Mouse (Mus musculus) ES-Bruce4 (cell line): ENCODE data around the gene Tsen54. TPM values are rescaled to one million over a fixed set of nuclear protein-coding genes. Genes with fewer than 3 reads are reported as not detected.

Experiments used
- H3K27ac ChIP-seq: 2 replicates; pipeline ENCODE4 v1.5.1; 2012; ENCODE audit warnings: low read length, inconsistent platforms; ENCODE audit not compliant: insufficient read depth
- H3K27me3 ChIP-seq: 2 replicates; pipeline ENCODE4 v1.6.1; 2012; ENCODE audit warnings: mild to moderate bottlenecking, low read length, inconsistent platforms; ENCODE audit not compliant: control insufficient read depth, poor library complexity, insufficient read depth, severe bottlenecking
- H3K36me3 ChIP-seq: 2 replicates; pipeline ENCODE4 v1.6.1; 2012; ENCODE audit warnings: inconsistent platforms, mild to moderate bottlenecking, low read length, moderate library complexity; ENCODE audit not compliant: control insufficient read depth, poor library complexity, insufficient read depth, severe bottlenecking
- H3K4me1 ChIP-seq: one replicate; pipeline ENCODE4 v1.8.1; 2011; ENCODE audit warnings: low read length; ENCODE audit not compliant: control insufficient read depth, insufficient read depth
- H3K4me3 ChIP-seq: 2 replicates; pipeline ENCODE4 v1.5.1; 2011; ENCODE audit warnings: low read depth, mild to moderate bottlenecking, low read length
- H3K9ac ChIP-seq: 2 replicates; pipeline ENCODE4 v1.6.1; 2012; ENCODE audit warnings: low read depth, mild to moderate bottlenecking, inconsistent platforms; ENCODE audit not compliant: poor library complexity, severe bottlenecking
- H3K9me3 ChIP-seq: replicated peaks from 2 replicates; pipeline ENCODE4 v1.6.1; 2012; ENCODE audit warnings: mild to moderate bottlenecking, low read length, inconsistent platforms; ENCODE audit not compliant: control insufficient read depth, poor library complexity, insufficient read depth, severe bottlenecking
- CTCF ChIP-seq: IDR thresholded peaks from one replicate; pipeline ENCODE4 v1.8.1; 2011; ENCODE audit warnings: low read depth, low read length
- EP300 ChIP-seq: IDR thresholded peaks from 2 replicates; pipeline ENCODE4 v1.6.1; 2011; ENCODE audit warnings: low read depth, low read length; ENCODE audit not compliant: insufficient read depth
- POLR2A ChIP-seq: IDR thresholded peaks from one replicate; pipeline ENCODE4 v1.8.1; 2011; ENCODE audit warnings: low read length; ENCODE audit not compliant: insufficient read depth
- polyA plus RNA-seq: library from polyadenylated mRNA; stranded (reverse); fragments of >200 nt; gene quantifications from 2 replicates; pipeline ENCODE4 v1.2.4, GENCODE M21; 2011; ENCODE audit warnings: low read depth; ENCODE audit not compliant: missing spikeins, insufficient read depth, insufficient read length

Tsen54 gene
- polyA plus RNA-seq, 1 experiment: 26.9 TPM

- H3K27ac ChIP-seq: peak overlapping the region; percentile 95
- TF ChIP-seq POLR2A (no peak), EP300 (peak; percentile 99)
- H3K9ac ChIP-seq: peak overlapping the region; percentile 33
- H3K4me1 ChIP-seq: peaks cover 21% of the 10 kb centered on the region
- H3K9me3 ChIP-seq: no peaks in the 10 kb centered on the region
- no peaks in the 10 kb centered on the region for H3K36me3 ChIP-seq
- peak overlapping the region; percentile 41 for H3K4me3 ChIP-seq
- H3K27me3 ChIP-seq: no peaks in the 10 kb centered on the region
Observed at GRCm38 (mm10) chr11:115830550-115831325, 16.2 kb downstream of the Tsen54 start.

- Histone ChIP-seq H3K9ac (peak overlapping the region; percentile 33), H3K36me3 (no peaks in the 10 kb centered on the region), H3K4me3 (0 out of 2 replicates have a peak overlapping the region, but pooled peaks have one; percentile 14), H3K4me1 (peaks cover 25% of the 10 kb centered on the region), H3K9me3 (no peaks in the 10 kb centered on the region), H3K27me3 (no peaks in the 10 kb centered on the region), H3K27ac (peak overlapping the region; percentile 95)
- TF ChIP-seq CTCF (no peak), POLR2A (no peak), EP300 (peak; percentile 78)
Observed at GRCm38 (mm10) chr11:115831518-115831917, 17.0 kb downstream of the Tsen54 start.

- no peaks in the 10 kb centered on the region for H3K9me3 ChIP-seq
- peak overlapping the region; percentile 95 for H3K27ac ChIP-seq
- peak overlapping the region; percentile 36; the same call in 1 of the 2 replicates for H3K4me3 ChIP-seq
- no peaks in the 10 kb centered on the region for H3K27me3 ChIP-seq
- H3K9ac ChIP-seq: peak overlapping the region; percentile 33; the same call in 1 of the 2 replicates
- no peaks in the 10 kb centered on the region for H3K36me3 ChIP-seq
- H3K4me1 ChIP-seq: peaks cover 25% of the 10 kb centered on the region
- TF ChIP-seq CTCF (no peak), EP300 (no peak), POLR2A (no peak)
Observed at GRCm38 (mm10) chr11:115832064-115832463, 17.5 kb downstream of the Tsen54 start.

DNA sequence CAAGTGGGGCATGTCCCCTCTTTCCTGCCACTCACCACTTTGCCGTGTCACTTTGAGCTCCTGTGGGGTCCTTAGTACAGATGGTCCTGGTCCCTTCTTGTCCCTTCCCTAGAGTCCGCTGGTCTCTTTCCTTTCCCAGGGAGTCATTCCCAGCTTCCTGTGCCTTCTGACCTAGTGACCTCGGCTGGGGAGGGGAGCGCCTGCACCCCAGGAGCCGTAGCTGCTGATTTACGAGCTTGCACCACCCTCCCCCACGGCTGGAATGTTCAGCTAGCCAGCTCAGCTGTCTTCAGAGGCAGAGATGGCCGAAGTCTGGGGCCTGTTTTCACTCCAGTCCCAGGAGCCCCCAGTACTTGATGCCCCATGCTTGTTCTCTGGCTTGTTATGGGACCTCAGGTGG is 18.0 kb downstream of the Tsen54 start:
- TF ChIP-seq EP300 (peak; percentile 97), CTCF (no peak)

DNA sequence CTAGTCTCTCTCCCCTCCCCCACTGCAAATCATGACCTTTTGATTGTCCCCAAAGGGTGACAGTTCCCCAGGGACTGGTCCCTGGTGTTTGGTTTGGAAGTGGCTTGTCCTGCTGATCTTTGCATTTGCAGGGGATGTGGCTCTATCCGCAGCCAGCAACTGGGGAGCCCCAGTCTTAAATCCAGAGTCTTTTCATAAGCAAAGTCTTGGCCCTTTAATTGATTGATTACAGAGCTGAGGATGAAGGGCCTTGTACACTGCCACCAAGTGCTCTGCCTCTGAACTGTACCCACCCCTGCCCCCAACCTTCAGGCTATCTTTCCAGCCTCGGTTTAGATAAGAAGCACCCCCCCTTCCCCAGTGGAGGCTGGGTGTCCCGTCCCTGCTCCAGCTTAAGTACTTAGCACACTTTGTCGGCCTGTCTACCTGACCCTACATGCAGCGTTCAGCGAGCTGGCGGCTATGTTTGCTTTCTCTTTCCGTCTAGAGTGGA is 18.5 kb downstream of the Tsen54 start:
- Histone ChIP-seq H3K9me3 (no peaks in the 10 kb centered on the region), H3K4me1 (peaks cover 22% of the 10 kb centered on the region), H3K36me3 (no peaks in the 10 kb centered on the region), H3K27me3 (no peaks in the 10 kb centered on the region), H3K4me3 (no peak overlapping the region; the same call in 1 of the 2 replicates), H3K9ac (peak overlapping the region; percentile 33; the same call in 1 of the 2 replicates), H3K27ac (peak overlapping the region; percentile 65)
- TF ChIP-seq EP300 (0 out of 2 replicates have a peak, but pooled peaks have one; percentile 2), POLR2A (no peak), CTCF (no peak)

More for the DNA sequence above, 18.0 kb downstream of the Tsen54 start:
- Histone ChIP-seq H3K4me3 (peak overlapping the region; percentile 36; the same call in 1 of the 2 replicates), H3K9me3 (no peaks in the 10 kb centered on the region), H3K36me3 (no peaks in the 10 kb centered on the region), H3K27me3 (no peaks in the 10 kb centered on the region), H3K9ac (peak overlapping the region; percentile 33; the same call in 1 of the 2 replicates), H3K4me1 (peaks cover 23% of the 10 kb centered on the region), H3K27ac (peak overlapping the region; percentile 95)

DNA sequence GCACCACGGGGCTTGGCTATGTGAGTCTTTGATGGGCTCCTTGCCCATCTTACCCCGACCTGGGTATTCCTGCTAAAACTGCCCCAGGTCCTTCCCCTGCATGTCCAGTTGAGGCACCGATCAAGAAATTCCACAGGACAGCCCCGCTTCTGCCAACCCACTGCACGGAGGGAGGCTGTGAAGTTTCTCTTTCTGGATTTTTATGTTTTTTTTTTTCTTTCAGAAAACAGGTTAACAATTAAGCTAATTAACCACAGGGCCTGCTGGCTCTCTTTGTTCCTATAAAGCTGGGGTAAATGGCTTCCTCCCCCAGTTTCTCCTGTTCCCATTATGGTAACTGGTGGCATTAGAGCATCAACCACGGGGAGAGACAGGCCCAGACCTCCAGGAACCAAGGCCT is 19.5 kb downstream of the Tsen54 start:
- no peaks in the 10 kb centered on the region for H3K36me3 ChIP-seq
- H3K27ac ChIP-seq: peak overlapping the region; percentile 65
- TF ChIP-seq CTCF (no peak), EP300 (no peak), POLR2A (no peak)
- no peaks in the 10 kb centered on the region for H3K9me3 ChIP-seq
- H3K4me1 ChIP-seq: peaks cover 26% of the 10 kb centered on the region
- 0 out of 2 replicates have a peak overlapping the region, but pooled peaks have one; percentile 8 for H3K9ac ChIP-seq
- no peak overlapping the region for H3K4me3 ChIP-seq
- H3K27me3 ChIP-seq: no peaks in the 10 kb centered on the region
